ENCODE assay signal across 12 mouse cellular contexts in genomic region chr17:80002385-80002852, GRCm38 (mm10). TPM values are rescaled to one million over a fixed set of nuclear protein-coding genes. Genes with fewer than 3 reads are reported as not detected.
DNase-seq lines count a peak whose midpoint lies in the region; ATAC-seq lines count a peak whose summit lies in the region.
"Had no signal": no experiment of that assay in that cellular context is flagged by ENCODE, and none has a peak within 500 bp of the region (broad histone marks: within the 10 kb centered on the region; RNA-seq: fewer than 3 reads in every experiment).

No protein-coding gene starts in this region.

- peak; percentile 43 to 48 for DNase-seq in cerebellum, postnatal 14 days
- DNase-seq in cerebellum, adult 9-11 months: no peak
- DNase-seq in gastrocnemius, adult 18-20 months (ENCODE audit: low spot score): peak; percentile 92
- peak; percentile 50 to 67 for DNase-seq in heart, postnatal 14 days
- peak; percentile 79 for DNase-seq in lung, postnatal 10 days
- DNase-seq in c-Kit-positive CD71-positive TER-119-positive erythroid progenitor cells, embryonic 14.5 days (ENCODE audit: low spot score): no peak
- no peak for DNase-seq in right cerebral cortex, postnatal 10 days (ENCODE audit: low spot score in 2 of 2)
- DNase-seq: cerebellum, adult 2 months; kidney, adult 2 months; thymus, adult 18-20 months had no signal

- ATAC-seq in megakaryocyte-erythroid progenitor cell, adult 5-6 weeks (replicated peaks; ENCODE audit: low FRiP score, low TSS enrichment, poor library complexity, severe bottlenecking): no peak
- ATAC-seq: forebrain, embryonic 13.5 days had no signal

- intact Hi-C loops in heart, postnatal 14 days (cut with DNase I): loop anchor here (2.0 to 10.0 kb wide), 3 partner anchors 108 to 348 kb away; partner anchors contain the start of gene Atl2

RNA-seq across cellular contexts. Expression of gene Hnrnpll, which starts 59.7 kb away (rescaled TPM):
- 10 to 100 TPM; 15.0 to 15.3 TPM for total RNA-seq in gastrocnemius, adult 18-20 months (2021)
- 10 to 100 TPM; 27.0 to 29.3 TPM for total RNA-seq in heart, postnatal 14 days (2021)
- 79.4 and 80.8 TPM in 2 replicates for total RNA-seq in megakaryocyte-erythroid progenitor cell, adult 5-6 weeks (2014; fragmentation: Nextera tagmentation)
- total RNA-seq in megakaryocyte-erythroid progenitor cell, adult 5-6 weeks (2017): 63.8 and 72.3 TPM in 2 replicates

Comparison
In these comparisons a context has a peak if more than half of its experiments do, and no peak if none do; other contexts are left out.
1. DNase-seq: peak in cerebellum, postnatal 14 days (2 of 2), gastrocnemius, adult 18-20 months (single experiment), heart, postnatal 14 days (2 of 2) and lung, postnatal 10 days (single experiment); none in cerebellum, adult 9-11 months (single experiment), c-Kit-positive CD71-positive TER-119-positive erythroid progenitor cells, embryonic 14.5 days (single experiment) and right cerebral cortex, postnatal 10 days (0 of 2).